Mouse (Mus musculus) C3H10T1/2 (cell line): ENCODE data around the gene Bclaf3. TPM values are rescaled to one million over a fixed set of nuclear protein-coding genes. Genes with fewer than 3 reads are reported as not detected.

ENCODE experiments used
- polyA plus RNA-seq, 2 experiments: library from polyadenylated mRNA; unstranded; fragments of >200 nt; fragmentation: generic; extraction: Trizol; gene quantifications; one replicate each; pipeline ENCODE4 v1.2.1; 2012; ENCODE audit warnings: missing spikeins in 2 of 2

Gene Bclaf3
- 1 to 10 TPM in 1 of 2 experiments, under 1 TPM in 1; 0.08 to 1.4 TPM for polyA plus RNA-seq

DNA sequence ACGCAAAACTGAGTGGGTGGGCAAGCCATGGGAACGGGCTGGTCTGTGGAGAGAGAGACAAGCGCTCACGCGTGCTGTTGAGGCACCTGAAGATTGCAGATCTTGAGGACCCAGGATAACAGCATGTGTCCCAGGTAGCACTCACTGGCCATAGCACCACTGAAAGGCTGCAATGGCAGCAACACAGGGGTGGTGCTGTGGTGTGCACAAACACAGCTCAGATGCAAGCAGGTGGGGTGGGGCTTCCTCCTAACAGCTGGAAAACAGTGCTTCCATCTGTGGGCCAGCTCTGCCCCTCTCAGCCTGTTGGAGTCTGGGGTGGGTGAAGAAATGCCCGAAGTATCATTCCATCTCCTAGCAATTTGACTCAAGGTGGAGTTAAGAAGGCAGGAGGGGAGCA is at the start of gene Bclaf3:
Bclaf3 (plus strand) TSS at position 301 of the 400 bp plus-strand sequence.

GRCm38 (mm10) chrX:159626907-159627587 is 100.6 kb downstream of the Bclaf3 start, which contains the start of gene Sh3kbp1:
Gene Sh3kbp1 (plus strand): TSS chrX:159627272.

Other genes starting within 250 kb of the Bclaf3 start
- 100 to 1,000 TPM in 1 of 2 experiments, 10 to 100 TPM in 1; 27.5 to 114 TPM for gene Eif1ax, start 154.5 kb upstream of the Bclaf3 start, polyA plus RNA-seq
- under 1 TPM; 0.02 to 0.58 TPM for gene Map7d2, start 112.1 kb upstream of the Bclaf3 start, polyA plus RNA-seq
- 10 to 100 TPM; 22.9 to 43.7 TPM for gene Sh3kbp1, start 100.6 kb downstream of the Bclaf3 start, polyA plus RNA-seq